Mouse (Mus musculus) forebrain, embryonic 16.5 days (tissue): ENCODE measurements around the gene Synj2bp. TPM values are rescaled to one million over a fixed set of nuclear protein-coding genes. Genes with fewer than 3 reads are reported as not detected.
"Not testable (repeated sequence)": the region's sequence is repeated elsewhere in the genome, so short reads cannot be mapped to it uniquely, and the experiment has no call there.

ENCODE experiments used
- ATAC-seq: fragments of 200-750 bp; cut with Nextera tagmentation; 2 replicates; pipeline ENCODE4 v1.8.0; 2017; ENCODE audit warnings: mild to moderate bottlenecking, moderate library complexity
- H3K27ac ChIP-seq: fragments of 300-500 bp; sonication (generic); 2 replicates; pipeline ENCODE4 v1.5.1; 2014; ENCODE audit warnings: low read length, control low read depth
- H3K27me3 ChIP-seq: fragments of 300-500 bp; sonication (generic); replicated peaks from 2 replicates; pipeline ENCODE4 v1.6.1; 2014; ENCODE audit warnings: low read length; ENCODE audit not compliant: control insufficient read depth, insufficient read depth
- H3K36me3 ChIP-seq: fragments of 300-500 bp; sonication (generic); 2 replicates; pipeline ENCODE4 v1.6.1; 2014; ENCODE audit not compliant: control insufficient read depth, insufficient read depth
- H3K4me1 ChIP-seq: fragments of 300-500 bp; sonication (generic); replicated peaks from 2 replicates; pipeline ENCODE4 v1.6.1; 2014; ENCODE audit warnings: low read length; ENCODE audit not compliant: control insufficient read depth, insufficient read depth
- H3K4me2 ChIP-seq: fragments of 300-500 bp; sonication (generic); 2 replicates; pipeline ENCODE4 v1.6.1; 2014; ENCODE audit warnings: mild to moderate bottlenecking, low read length, control low read depth
- H3K4me3 ChIP-seq: fragments of 300-500 bp; sonication (generic); replicated peaks from 2 replicates; pipeline ENCODE4 v1.5.1; 2014; ENCODE audit warnings: mild to moderate bottlenecking, low read length, control low read depth
- H3K9ac ChIP-seq: fragments of 300-500 bp; sonication (generic); replicated peaks from 2 replicates; pipeline ENCODE4 v1.6.1; 2014; ENCODE audit warnings: low read depth, low read length, control low read depth
- H3K9me3 ChIP-seq: fragments of 300-500 bp; sonication (generic); 2 replicates; pipeline ENCODE4 v1.6.1; 2016; ENCODE audit warnings: low read length; ENCODE audit not compliant: control insufficient read depth
- WGBS: fragments of 180-500 bp; shearing (Covaris S2); extraction: QIAGEN DNeasy Blood & Tissue Kit; methylation state at CpG from one replicate; pipeline ENCODE4 v1.1.7; 2014; 5-methylcytosine and 5-hydroxymethylcytosine counted together
- polyA plus RNA-seq: library from polyadenylated mRNA; unstranded; fragments of >200 nt; fragmentation: Nextera tagmentation; extraction: Ambion mirVana; gene quantifications from 2 replicates; pipeline ENCODE4 v1.2.1, GENCODE M21; 2015

Gene Synj2bp
- polyA plus RNA-seq, 1 experiment from 2014 or later: 42.6 TPM

GRCm38 (mm10) chr12:81490491-81490890, 42.2 kb downstream of the Synj2bp start:
- Histone ChIP-seq H3K9me3 (no peaks in the 10 kb centered on the region), H3K4me2 (no peak overlapping the region), H3K36me3 (no peaks in the 10 kb centered on the region), H3K9ac (no peak overlapping the region), H3K27ac (no peak overlapping the region), H3K4me3 (no peak overlapping the region), H3K27me3 (no peaks in the 10 kb centered on the region), H3K4me1 (0 out of 2 replicates have a peak, but pooled peaks cover under 1% of the 10 kb centered on the region)
- no peak for ATAC-seq
- WGBS: 97% methylated on average over 5 of the region's 5 CpGs

- Histone ChIP-seq H3K27ac (no peak overlapping the region), H3K9ac (peak overlapping the region; percentile 73; the same call in 1 of the 2 replicates), H3K4me1 (peaks cover 7% of the 10 kb centered on the region; the same call in 1 of the 2 replicates), H3K4me3 (peak overlapping the region; percentile 85), H3K4me2 (peak overlapping the region; percentile 69), H3K27me3 (no peaks in the 10 kb centered on the region), H3K36me3 (no peaks in the 10 kb centered on the region), H3K9me3 (no peaks in the 10 kb centered on the region)
- 0 out of 2 replicates have a peak, but pooled peaks have one; percentile 18 for ATAC-seq
- WGBS: 39% methylated on average over 6 of the region's 6 CpGs
Measured at GRCm38 (mm10) chr12:81485311-81485710, 47.4 kb downstream of the Synj2bp start.

- Histone ChIP-seq H3K27ac (peak within 1 kb of the TSS; percentile 96), H3K4me1 (peaks cover 7% of the 10 kb centered on the region; the same call in 1 of the 2 replicates), H3K36me3 (no peaks in the 10 kb centered on the region), H3K4me2 (peak within 1 kb of the TSS; percentile 74), H3K27me3 (no peaks in the 10 kb centered on the region), H3K4me3 (peak within 1 kb of the TSS; percentile 85), H3K9ac (peak within 1 kb of the TSS; percentile 73), H3K9me3 (no peaks in the 10 kb centered on the region)
- peak; percentile 99 for ATAC-seq
- under 1% methylated on average over 31 of the region's 31 CpGs for WGBS
Measured at GRCm38 (mm10) chr12:81484727-81485191, 48.0 kb downstream of the Synj2bp start, which contains the start of gene Cox16. Cox16 (minus strand) TSS chr12:81485127.

- peak overlapping the region; percentile 96; the same call in 1 of the 2 replicates for H3K27ac ChIP-seq
Measured at GRCm38 (mm10) chr12:81484212-81484611, 48.5 kb downstream of the Synj2bp start.

GRCm38 (mm10) chr12:81483656-81484055, 49.1 kb downstream of the Synj2bp start:
- ATAC-seq: no peak
- no peaks in the 10 kb centered on the region for H3K9me3 ChIP-seq
- 28% methylated on average over 17 of the region's 17 CpGs for WGBS
- H3K4me2 ChIP-seq: peak overlapping the region; percentile 74
- H3K4me1 ChIP-seq: peaks cover 7% of the 10 kb centered on the region; the same call in 1 of the 2 replicates
- no peaks in the 10 kb centered on the region for H3K27me3 ChIP-seq
- H3K27ac ChIP-seq: no peak overlapping the region
- peak overlapping the region; percentile 30; the same call in 1 of the 2 replicates for H3K9ac ChIP-seq
- no peaks in the 10 kb centered on the region for H3K36me3 ChIP-seq
- H3K4me3 ChIP-seq: peak overlapping the region; percentile 85

More at GRCm38 (mm10) chr12:81484212-81484611, 48.5 kb downstream of the Synj2bp start:
- Histone ChIP-seq H3K4me2 (peak overlapping the region; percentile 74), H3K27me3 (no peaks in the 10 kb centered on the region), H3K4me1 (peaks cover 7% of the 10 kb centered on the region; the same call in 1 of the 2 replicates), H3K36me3 (no peaks in the 10 kb centered on the region), H3K9me3 (no peaks in the 10 kb centered on the region), H3K9ac (peak overlapping the region; percentile 73), H3K4me3 (peak overlapping the region; percentile 85)
- no peak for ATAC-seq
- 2% methylated on average over 7 of the region's 7 CpGs for WGBS

- H3K27me3 ChIP-seq, ATAC-seq, H3K9me3 ChIP-seq, H3K4me2 ChIP-seq, H3K27ac ChIP-seq, H3K4me1 ChIP-seq, H3K9ac ChIP-seq, H3K36me3 ChIP-seq, H3K4me3 ChIP-seq: not testable (repeated sequence)
- 94% methylated on average over 7 of the region's 7 CpGs for WGBS
Measured at GRCm38 (mm10) chr12:81459051-81459450, 73.7 kb downstream of the Synj2bp start.

Other genes with a start within 250 kb of the Synj2bp start
- gene Slc8a3, start 199.7 kb downstream of the Synj2bp start, polyA plus RNA-seq: 4.7 and 7.0 TPM in 2 replicates
- 0.20 and 0.25 TPM in 2 replicates for gene Gm4787, start 153.4 kb downstream of the Synj2bp start, polyA plus RNA-seq
- 0.25 and 0.87 TPM in 2 replicates for gene Adam4, start 111.0 kb downstream of the Synj2bp start, polyA plus RNA-seq
- 102 and 103 TPM in 2 replicates for gene Cox16, start 47.8 kb downstream of the Synj2bp start, polyA plus RNA-seq
- gene Gm20498, start within 50 bp of the Synj2bp start, polyA plus RNA-seq: 27.5 and 30.4 TPM in 2 replicates
- gene Adam21, start 35.6 kb upstream of the Synj2bp start, polyA plus RNA-seq: 0.51 and 0.75 TPM in 2 replicates
- gene Med6, start 62.1 kb upstream of the Synj2bp start, polyA plus RNA-seq: 50.8 and 51.4 TPM in 2 replicates
- 20.3 and 24.6 TPM in 2 replicates for gene Ttc9, start 98.3 kb upstream of the Synj2bp start, polyA plus RNA-seq
- 7.2 and 8.7 TPM in 2 replicates for gene Map3k9, start 248.3 kb upstream of the Synj2bp start, polyA plus RNA-seq